Mouse (Mus musculus) kidney, postnatal 0 days (tissue): Measurements from ENCODE around the gene Bicral. TPM values are rescaled to one million over a fixed set of nuclear protein-coding genes. Genes with fewer than 3 reads are reported as not detected.

Experiments
- ATAC-seq: fragments of 200-750 bp; cut with Nextera tagmentation; replicated peaks from 2 replicates; pipeline ENCODE4 v1.8.0; 2017; ENCODE audit warnings: low read depth, moderate number of reproducible peaks, moderate TSS enrichment, moderate library complexity; ENCODE audit not compliant: low FRiP score
- DNase-seq: peaks from one replicate; pipeline ENCODE4 v3.0.0-alpha.2; 2016; ENCODE audit warnings: low spot score
- H3K27ac ChIP-seq: fragments of 300-500 bp; sonication (generic); 2 replicates; pipeline ENCODE4 v1.5.1; 2014; ENCODE audit warnings: mild to moderate bottlenecking
- H3K27me3 ChIP-seq: fragments of 300-500 bp; sonication (generic); 2 replicates; pipeline ENCODE4 v1.6.1; 2014; ENCODE audit warnings: low read length, mixed read lengths; ENCODE audit not compliant: insufficient read depth
- H3K36me3 ChIP-seq: fragments of 300-500 bp; sonication (generic); 2 replicates; pipeline ENCODE4 v1.6.1; 2014; ENCODE audit warnings: low read length, mixed read lengths; ENCODE audit not compliant: insufficient read depth
- H3K4me1 ChIP-seq: fragments of 300-500 bp; sonication (generic); replicated peaks from 2 replicates; pipeline ENCODE4 v1.6.1; 2014; ENCODE audit warnings: antibody characterized with exemption, low read length, mixed read lengths; ENCODE audit not compliant: insufficient read depth
- H3K4me2 ChIP-seq: fragments of 300-500 bp; sonication (generic); 2 replicates; pipeline ENCODE4 v1.6.1; 2014; ENCODE audit warnings: mild to moderate bottlenecking, low read length, moderate library complexity, mixed read lengths
- H3K4me3 ChIP-seq: fragments of 300-500 bp; sonication (generic); replicated peaks from 2 replicates; pipeline ENCODE4 v1.5.1; 2014; ENCODE audit warnings: low read depth, low read length
- H3K9ac ChIP-seq: fragments of 300-500 bp; sonication (generic); 2 replicates; pipeline ENCODE4 v1.6.1; 2014; ENCODE audit warnings: low read depth, low read length
- H3K9me3 ChIP-seq: fragments of 300-500 bp; sonication (generic); replicated peaks from 2 replicates; pipeline ENCODE4 v1.6.1; 2016; ENCODE audit warnings: low read length, inconsistent platforms, mixed read lengths
- CTCF ChIP-seq: IDR thresholded peaks from 2 replicates; pipeline ENCODE4 v1.5.1; 2016; ENCODE audit warnings: antibody characterized with exemption, low read depth, mild to moderate bottlenecking, moderate library complexity
- WGBS: fragments of 180-500 bp; shearing (Covaris S2); extraction: QIAGEN DNeasy Blood & Tissue Kit; methylation state at CpG from one replicate; pipeline ENCODE4 v1.1.7; 2014; 5-methylcytosine and 5-hydroxymethylcytosine counted together
- polyA plus RNA-seq: library from polyadenylated mRNA; unstranded; fragments of >200 nt; fragmentation: Nextera tagmentation; extraction: Ambion mirVana; gene quantifications from 2 replicates; pipeline ENCODE4 v1.2.1, GENCODE M21; 2015

Gene Bicral
- polyA plus RNA-seq, 1 experiment from 2014 or later = 4.1 TPM

DNA sequence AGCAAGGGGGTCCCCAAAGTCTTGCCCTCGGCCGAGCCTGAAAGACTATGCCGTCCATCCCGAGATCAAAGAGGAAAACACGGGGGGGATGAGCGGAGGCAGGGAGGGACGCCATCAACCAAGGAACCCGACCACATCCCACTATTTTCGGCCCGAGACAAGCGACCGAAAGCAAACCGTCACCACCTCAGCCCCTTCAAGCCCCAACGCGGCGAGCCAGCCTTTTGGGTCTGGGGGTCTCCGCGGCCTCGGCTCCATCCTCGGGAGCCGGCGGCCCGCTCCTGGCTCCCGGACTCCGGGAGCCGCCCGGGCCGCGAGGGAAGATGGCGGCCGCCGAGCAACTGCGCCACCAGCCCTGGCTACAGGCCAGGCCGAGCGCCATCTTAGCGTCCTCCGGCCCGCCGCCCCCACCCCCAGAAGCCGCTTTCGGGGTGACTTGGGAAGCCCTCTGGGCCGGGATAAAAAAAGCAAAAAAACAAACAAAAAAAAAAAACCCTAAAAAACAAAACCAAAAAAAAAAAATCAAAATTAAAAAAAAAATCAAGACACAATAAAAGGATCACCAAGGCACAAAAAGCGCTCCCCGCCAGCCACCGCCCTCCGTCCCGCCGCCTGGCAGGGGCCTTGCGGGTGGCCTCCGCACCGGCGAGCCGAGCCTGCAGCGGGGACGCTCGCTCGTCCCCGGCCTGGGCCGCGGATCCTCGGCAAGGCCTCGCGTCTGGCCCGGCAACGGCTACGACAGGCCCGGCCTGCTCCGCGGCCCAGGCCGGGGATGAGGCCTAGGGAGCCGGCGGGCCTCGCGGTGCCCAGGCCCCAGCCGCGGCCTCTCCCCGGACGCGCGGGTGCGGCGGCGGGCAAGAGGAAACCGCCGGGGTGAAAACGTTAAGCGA lies 1.6 kb downstream of the Bicral start:
- Histone ChIP-seq H3K4me1 (peaks cover 16% of the 10 kb centered on the region; the same call in 1 of the 2 replicates), H3K27ac (peak overlapping the region; percentile 100), H3K9ac (peak overlapping the region; percentile 100), H3K27me3 (no peaks in the 10 kb centered on the region), H3K4me3 (peak overlapping the region; percentile 100), H3K36me3 (no peaks in the 10 kb centered on the region), H3K4me2 (peak overlapping the region; percentile 67), H3K9me3 (no peaks in the 10 kb centered on the region)
- DNase-seq (peak; percentile 86), ATAC-seq (peak; percentile 22)
- no peak for TF ChIP-seq CTCF
- WGBS = under 1% methylated on average over 87 of the region's 87 CpGs

GRCm38 (mm10) chr17:46856107-46856388 lies 2.2 kb downstream of the Bicral start:
- WGBS = 8% methylated on average over 4 of the region's 4 CpGs
- ATAC-seq = no peak
- Histone ChIP-seq H3K4me3 (peak overlapping the region; percentile 100), H3K27ac (peak overlapping the region; percentile 100), H3K9me3 (no peaks in the 10 kb centered on the region), H3K4me1 (peaks cover 16% of the 10 kb centered on the region; the same call in 1 of the 2 replicates), H3K27me3 (no peaks in the 10 kb centered on the region), H3K36me3 (no peaks in the 10 kb centered on the region), H3K9ac (peak overlapping the region; percentile 100), H3K4me2 (peak overlapping the region; percentile 67)
- TF ChIP-seq CTCF = no peak
- DNase-seq = no peak

GRCm38 (mm10) chr17:46855328-46856106 lies 2.8 kb downstream of the Bicral start:
- no peak for ATAC-seq

GRCm38 (mm10) chr17:46854640-46855110 lies 3.6 kb downstream of the Bicral start:
- no peak overlapping the region for H3K4me3 ChIP-seq

More at GRCm38 (mm10) chr17:46855328-46856106, 2.8 kb downstream of the Bicral start:
- no peak for TF ChIP-seq CTCF
- Histone ChIP-seq H3K9me3 (no peaks in the 10 kb centered on the region), H3K27me3 (no peaks in the 10 kb centered on the region), H3K4me1 (peaks cover 16% of the 10 kb centered on the region; the same call in 1 of the 2 replicates), H3K9ac (peak overlapping the region; percentile 100), H3K4me3 (peak overlapping the region; percentile 100), H3K36me3 (no peaks in the 10 kb centered on the region), H3K27ac (peak overlapping the region; percentile 100), H3K4me2 (peak overlapping the region; percentile 67)
- WGBS = 41% methylated on average over 15 of the region's 15 CpGs
- DNase-seq = no peak

GRCm38 (mm10) chr17:46854096-46854495 lies 4.2 kb downstream of the Bicral start:
- Histone ChIP-seq H3K27ac (peak overlapping the region; percentile 100), H3K4me3 (no peak overlapping the region), H3K4me1 (peaks cover 16% of the 10 kb centered on the region; the same call in 1 of the 2 replicates), H3K36me3 (no peaks in the 10 kb centered on the region), H3K9me3 (no peaks in the 10 kb centered on the region), H3K27me3 (no peaks in the 10 kb centered on the region), H3K9ac (no peak overlapping the region), H3K4me2 (0 out of 2 replicates have a peak overlapping the region, but pooled peaks have one; percentile 10)
- DNase-seq (no peak), ATAC-seq (no peak)
- 79% methylated on average over 7 of the region's 7 CpGs for WGBS
- TF ChIP-seq CTCF = no peak

More at GRCm38 (mm10) chr17:46854640-46855110, 3.6 kb downstream of the Bicral start:
- H3K4me1 ChIP-seq = peaks cover 16% of the 10 kb centered on the region; the same call in 1 of the 2 replicates
- no peaks in the 10 kb centered on the region for H3K27me3 ChIP-seq
- no peaks in the 10 kb centered on the region for H3K9me3 ChIP-seq
- H3K9ac ChIP-seq = peak overlapping the region; percentile 38; the same call in 1 of the 2 replicates
- no peaks in the 10 kb centered on the region for H3K36me3 ChIP-seq
- H3K4me2 ChIP-seq = peak overlapping the region; percentile 67
- DNase-seq (no peak), ATAC-seq (no peak)
- TF ChIP-seq CTCF = no peak
- peak overlapping the region; percentile 100 for H3K27ac ChIP-seq
- WGBS = 60% methylated on average over 8 of the region's 8 CpGs

GRCm38 (mm10) chr17:46853281-46853680 lies 5.0 kb downstream of the Bicral start:
- no peak overlapping the region for H3K9ac ChIP-seq
- H3K27ac ChIP-seq = peak overlapping the region; percentile 69
- no peaks in the 10 kb centered on the region for H3K36me3 ChIP-seq
- 28% methylated on average over 6 of the region's 6 CpGs for WGBS
- H3K27me3 ChIP-seq = no peaks in the 10 kb centered on the region
- no peaks in the 10 kb centered on the region for H3K9me3 ChIP-seq
- TF ChIP-seq CTCF = no peak
- peaks cover 16% of the 10 kb centered on the region; the same call in 1 of the 2 replicates for H3K4me1 ChIP-seq
- DNase-seq = no peak
- peak overlapping the region; percentile 3; the same call in 1 of the 2 replicates for H3K4me2 ChIP-seq
- ATAC-seq = no peak
- H3K4me3 ChIP-seq = no peak overlapping the region
